Mouse (Mus musculus) bone marrow, adult 2 months (tissue): ENCODE results near the gene Gpat2.

Source experiments
- CTCF ChIP-seq: fragments of 200-500 bp; IDR thresholded peaks from 2 replicates; pipeline ENCODE4 v1.5.1; 2011; ENCODE audit warnings: low read length, control low read depth; ENCODE audit not compliant: control insufficient read depth, insufficient read depth
- POLR2A ChIP-seq: fragments of 200-500 bp; IDR thresholded peaks from 2 replicates; pipeline ENCODE4 v1.6.1; 2011; ENCODE audit warnings: low read depth, mild to moderate bottlenecking, control low read depth, low read length, borderline replicate concordance; ENCODE audit not compliant: control insufficient read depth

DNA sequence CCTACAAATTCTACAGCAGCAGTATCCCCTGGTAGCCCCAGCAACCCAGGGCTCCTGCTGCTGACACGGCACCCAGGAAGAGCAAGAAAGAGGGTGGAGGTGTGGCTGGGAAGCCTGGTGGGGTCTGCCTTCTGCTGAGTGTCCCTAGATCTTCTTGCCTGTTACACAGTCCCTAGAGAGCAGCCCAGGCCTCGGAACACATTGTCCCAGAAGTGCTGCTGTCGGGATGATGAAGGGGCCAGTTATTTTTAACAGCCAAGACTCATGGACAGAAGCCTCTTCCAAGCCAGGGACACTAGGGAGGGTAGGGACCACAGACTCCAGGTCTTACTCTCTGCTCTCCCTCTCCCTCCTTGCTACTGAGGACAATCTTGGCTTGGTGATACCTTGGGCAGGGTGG, 45.7 kb upstream of the Gpat2 start:
- TF ChIP-seq CTCF: no peak
- no peak for TF ChIP-seq POLR2A
